Mouse (Mus musculus) forebrain, embryonic 15.5 days (tissue): Measurements from ENCODE around the gene Eml4. TPM values are rescaled to one million over a fixed set of nuclear protein-coding genes. Genes with fewer than 3 reads are reported as not detected.

Experiments used
- ATAC-seq: fragments of 200-750 bp; cut with Nextera tagmentation; replicated peaks from 2 replicates; pipeline ENCODE4 v1.8.0; 2017; ENCODE audit warnings: mild to moderate bottlenecking, moderate TSS enrichment, moderate library complexity
- H3K27ac ChIP-seq: fragments of 300-500 bp; sonication (generic); replicated peaks from 2 replicates; pipeline ENCODE4 v1.5.1; 2015; ENCODE audit warnings: mild to moderate bottlenecking, inconsistent platforms
- H3K27me3 ChIP-seq: fragments of 300-500 bp; sonication (generic); 2 replicates; pipeline ENCODE4 v1.6.1; 2015; ENCODE audit warnings: inconsistent platforms
- H3K36me3 ChIP-seq: fragments of 300-500 bp; sonication (generic); 2 replicates; pipeline ENCODE4 v1.6.1; 2015; ENCODE audit warnings: mild to moderate bottlenecking, inconsistent platforms
- H3K4me1 ChIP-seq: fragments of 300-500 bp; sonication (generic); 2 replicates; pipeline ENCODE4 v1.6.1; 2015; ENCODE audit warnings: inconsistent platforms
- H3K4me2 ChIP-seq: fragments of 300-500 bp; sonication (generic); replicated peaks from 2 replicates; pipeline ENCODE4 v1.6.1; 2015; ENCODE audit warnings: mild to moderate bottlenecking, inconsistent platforms
- H3K4me3 ChIP-seq: fragments of 300-500 bp; sonication (generic); 2 replicates; pipeline ENCODE4 v1.5.1; 2015; ENCODE audit warnings: mild to moderate bottlenecking, inconsistent platforms
- H3K9ac ChIP-seq: fragments of 300-500 bp; sonication (generic); replicated peaks from 2 replicates; pipeline ENCODE4 v1.6.1; 2015; ENCODE audit warnings: mild to moderate bottlenecking, inconsistent platforms
- H3K9me3 ChIP-seq: fragments of 300-500 bp; sonication (generic); 2 replicates; pipeline ENCODE4 v1.6.1; 2016; ENCODE audit warnings: inconsistent platforms
- WGBS: fragments of 180-500 bp; shearing (Covaris S2); methylation state at CpG from one replicate; pipeline ENCODE4 v1.1.7; 2015; ENCODE audit warnings: mixed read lengths; 5-methylcytosine and 5-hydroxymethylcytosine counted together
- polyA plus RNA-seq: library from polyadenylated mRNA; unstranded; fragments of >200 nt; fragmentation: Nextera tagmentation; extraction: Ambion mirVana; gene quantifications from 2 replicates; pipeline ENCODE4 v1.2.1, GENCODE M21; 2015

The Eml4 gene
- polyA plus RNA-seq, 1 experiment from 2014 or later: 34.8 TPM

- Histone ChIP-seq H3K9me3 (no peaks in the 10 kb centered on the region), H3K4me2 (no peak overlapping the region), H3K36me3 (peaks cover 24% of the 10 kb centered on the region), H3K27ac (no peak overlapping the region), H3K4me1 (no peaks in the 10 kb centered on the region), H3K4me3 (no peak overlapping the region), H3K9ac (no peak overlapping the region), H3K27me3 (no peaks in the 10 kb centered on the region)
- ATAC-seq: no peak
- WGBS: 92% methylated on average over 7 of the region's 7 CpGs
Measured at GRCm38 (mm10) chr17:83482817-83483536, 132.2 kb downstream of the Eml4 start.

- H3K4me3 ChIP-seq: no peak overlapping the region
- H3K9me3 ChIP-seq: no peaks in the 10 kb centered on the region
- H3K36me3 ChIP-seq: peaks cover 16% of the 10 kb centered on the region
- H3K4me1 ChIP-seq: no peaks in the 10 kb centered on the region
- no peak overlapping the region for H3K4me2 ChIP-seq
- no peak overlapping the region for H3K9ac ChIP-seq
- ATAC-seq: no peak
- no peak overlapping the region for H3K27ac ChIP-seq
- H3K27me3 ChIP-seq: no peaks in the 10 kb centered on the region
- WGBS: 82% methylated on average over 2 of the region's 2 CpGs
Measured at GRCm38 (mm10) chr17:83483784-83484183, 133.1 kb downstream of the Eml4 start.

- Histone ChIP-seq H3K27me3 (no peaks in the 10 kb centered on the region), H3K4me1 (no peaks in the 10 kb centered on the region), H3K9ac (no peak overlapping the region), H3K4me3 (no peak overlapping the region), H3K36me3 (no peaks in the 10 kb centered on the region), H3K4me2 (no peak overlapping the region), H3K9me3 (no peaks in the 10 kb centered on the region), H3K27ac (no peak overlapping the region)
- no peak for ATAC-seq
- 30% methylated on average over 3 of the region's 3 CpGs for WGBS
Measured at GRCm38 (mm10) chr17:83487762-83488161, 137.0 kb downstream of the Eml4 start.

GRCm38 (mm10) chr17:83498889-83499288 lies 148.2 kb downstream of the Eml4 start:
- Histone ChIP-seq H3K27me3 (no peaks in the 10 kb centered on the region), H3K4me1 (no peaks in the 10 kb centered on the region), H3K27ac (no peak overlapping the region), H3K36me3 (peaks cover 48% of the 10 kb centered on the region), H3K9me3 (no peaks in the 10 kb centered on the region), H3K4me3 (no peak overlapping the region), H3K4me2 (no peak overlapping the region), H3K9ac (no peak overlapping the region)
- 96% methylated on average over 5 of the region's 5 CpGs for WGBS
- ATAC-seq: no peak

GRCm38 (mm10) chr17:83499692-83500091 lies 149.0 kb downstream of the Eml4 start:
- no peak for ATAC-seq
- H3K4me3 ChIP-seq: no peak overlapping the region
- H3K9ac ChIP-seq: no peak overlapping the region
- no peaks in the 10 kb centered on the region for H3K4me1 ChIP-seq
- H3K27ac ChIP-seq: no peak overlapping the region
- over 99% methylated on average over 4 of the region's 4 CpGs for WGBS
- peaks cover 48% of the 10 kb centered on the region for H3K36me3 ChIP-seq
- H3K4me2 ChIP-seq: no peak overlapping the region
- H3K27me3 ChIP-seq: no peaks in the 10 kb centered on the region
- no peaks in the 10 kb centered on the region for H3K9me3 ChIP-seq

- Histone ChIP-seq H3K9me3 (no peaks in the 10 kb centered on the region), H3K4me3 (no peak overlapping the region), H3K27me3 (no peaks in the 10 kb centered on the region), H3K27ac (no peak overlapping the region), H3K9ac (no peak overlapping the region), H3K4me2 (no peak overlapping the region), H3K36me3 (peaks cover 32% of the 10 kb centered on the region), H3K4me1 (no peaks in the 10 kb centered on the region)
- no peak for ATAC-seq
- 84% methylated on average over 2 of the region's 2 CpGs for WGBS
Measured at GRCm38 (mm10) chr17:83503693-83504092, 153.0 kb downstream of the Eml4 start.

- no peak for ATAC-seq
- H3K9ac ChIP-seq: no peak overlapping the region
- no peak overlapping the region for H3K4me3 ChIP-seq
- no peaks in the 10 kb centered on the region for H3K27me3 ChIP-seq
- no peak overlapping the region for H3K27ac ChIP-seq
- H3K36me3 ChIP-seq: no peaks in the 10 kb centered on the region
- H3K4me1 ChIP-seq: peaks cover 20% of the 10 kb centered on the region
- 91% methylated on average over 3 of the region's 3 CpGs for WGBS
- no peak overlapping the region for H3K4me2 ChIP-seq
- H3K9me3 ChIP-seq: no peaks in the 10 kb centered on the region
Measured at GRCm38 (mm10) chr17:83512130-83512529, 161.4 kb downstream of the Eml4 start.

- no peaks in the 10 kb centered on the region for H3K27me3 ChIP-seq
- peak overlapping the region; percentile 75 for H3K4me3 ChIP-seq
- peak overlapping the region; percentile 67 for H3K9ac ChIP-seq
- H3K4me2 ChIP-seq: peak overlapping the region; percentile 84
- 2% methylated on average over 24 of the region's 24 CpGs for WGBS
- H3K27ac ChIP-seq: peak overlapping the region; percentile 84
- H3K4me1 ChIP-seq: peaks cover 20% of the 10 kb centered on the region
- no peaks in the 10 kb centered on the region for H3K36me3 ChIP-seq
- H3K9me3 ChIP-seq: no peaks in the 10 kb centered on the region
- peak; percentile 73 for ATAC-seq
Measured at GRCm38 (mm10) chr17:83513655-83514212, 163.0 kb downstream of the Eml4 start.

GRCm38 (mm10) chr17:83514213-83514701 lies 163.5 kb downstream of the Eml4 start:
- H3K36me3 ChIP-seq: no peaks in the 10 kb centered on the region
- under 1% methylated on average over 33 of the region's 33 CpGs for WGBS
- no peaks in the 10 kb centered on the region for H3K27me3 ChIP-seq
- H3K9ac ChIP-seq: peak overlapping the region; percentile 67
- ATAC-seq: peak; percentile 99
- peak overlapping the region; percentile 84 for H3K4me2 ChIP-seq
- no peaks in the 10 kb centered on the region for H3K9me3 ChIP-seq
- H3K4me1 ChIP-seq: peaks cover 20% of the 10 kb centered on the region
- peak overlapping the region; percentile 75 for H3K4me3 ChIP-seq
- H3K27ac ChIP-seq: peak overlapping the region; percentile 84

- Histone ChIP-seq H3K4me1 (peaks cover 17% of the 10 kb centered on the region), H3K9ac (no peak within 1 kb of the TSS), H3K27me3 (no peaks in the 10 kb centered on the region), H3K4me3 (no peak within 1 kb of the TSS), H3K4me2 (no peak within 1 kb of the TSS), H3K36me3 (no peaks in the 10 kb centered on the region), H3K27ac (no peak within 1 kb of the TSS), H3K9me3 (no peaks in the 10 kb centered on the region)
- WGBS: 94% methylated on average over 8 of the region's 8 CpGs
- ATAC-seq: no peak
Measured at GRCm38 (mm10) chr17:83517280-83518015, 166.7 kb downstream of the Eml4 start, which contains the start of gene Cox7a2l. TSS of gene Cox7a2l (minus strand) at chr17:83517330.

GRCm38 (mm10) chr17:83521881-83522280 lies 171.2 kb downstream of the Eml4 start:
- Histone ChIP-seq H3K27ac (no peak overlapping the region), H3K4me2 (no peak overlapping the region), H3K27me3 (no peaks in the 10 kb centered on the region), H3K36me3 (no peaks in the 10 kb centered on the region), H3K9me3 (no peaks in the 10 kb centered on the region), H3K9ac (no peak overlapping the region), H3K4me1 (peaks cover 21% of the 10 kb centered on the region), H3K4me3 (no peak overlapping the region)
- WGBS: 95% methylated on average over 4 of the region's 4 CpGs
- ATAC-seq: no peak
